Mouse (Mus musculus): Measurements from ENCODE around the gene Mycbp. TPM values are rescaled to one million over a fixed set of nuclear protein-coding genes. Genes with fewer than 3 reads are reported as not detected.

The Mycbp gene
- total and polyA plus RNA-seq, 2 experiments from 2014 or later, result 7.1 to 40.8 TPM

DNA sequence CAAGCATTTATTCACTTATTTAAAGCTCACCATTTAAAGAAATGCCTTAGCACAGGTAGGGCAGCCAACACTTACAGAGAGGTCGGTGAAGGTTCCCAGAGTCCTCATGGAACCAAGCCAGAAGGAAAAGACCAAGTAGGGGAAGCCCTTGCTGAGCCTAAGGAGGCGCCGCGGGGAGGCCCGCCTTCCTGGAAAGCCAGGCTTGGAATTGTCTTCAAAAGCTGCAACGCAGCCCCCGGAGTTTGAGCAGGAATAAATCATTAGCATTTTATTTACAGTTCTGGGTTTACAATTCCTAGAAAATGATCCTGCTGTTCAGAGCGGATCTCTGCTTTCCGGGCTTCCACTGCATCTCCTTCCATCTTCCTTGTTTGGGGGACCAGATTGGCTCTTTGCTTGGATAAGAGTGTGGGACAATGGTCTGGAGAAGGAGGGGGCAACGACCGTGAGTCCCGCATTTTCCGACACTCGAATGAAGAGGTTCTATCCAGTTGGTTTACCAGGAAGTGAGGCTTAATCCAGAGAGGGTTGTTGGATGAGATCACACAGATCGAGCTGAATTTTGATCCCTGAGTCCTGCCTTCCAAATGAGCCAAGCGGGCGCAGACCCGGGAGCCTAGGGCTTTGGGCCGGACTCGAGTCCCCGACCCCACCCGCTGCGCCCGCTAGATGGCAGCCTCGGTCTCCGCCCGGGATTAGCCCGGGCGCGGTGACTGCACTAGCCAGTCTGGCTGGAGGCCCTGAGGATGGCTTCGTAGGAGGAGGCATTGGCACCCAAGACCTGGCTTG is 52.3 kb downstream of the Mycbp start:
- Histone ChIP-seq H3K36me3 (ENCODE audit: insufficient read depth) (no peaks in the 10 kb centered on the region), H3K4me2 (ENCODE audit: low read depth) (peak overlapping the region; percentile 42), H3K4me1 (ENCODE audit: insufficient read depth) (0 out of 2 replicates have a peak, but pooled peaks cover 6% of the 10 kb centered on the region), H3K9me3 (ENCODE audit: low read length) (no peaks in the 10 kb centered on the region), H3K9ac (peak overlapping the region; percentile 39), H3K4me3 (ENCODE audit: low read depth, low read length) (peak overlapping the region; percentile 17), H3K27me3 (ENCODE audit: insufficient read depth, low read length) (no peaks in the 10 kb centered on the region; the same call in 1 of the 2 replicates), H3K27ac (ENCODE audit: low read depth, low read length) (no peak overlapping the region)
- peak; percentile 93 for ATAC-seq
- WGBS, result 4% methylated on average over 31 of the region's 31 CpGs
- peak; percentile 88 for TF ChIP-seq CTCF (IDR thresholded peaks at IDR 0.05; ENCODE audit: low read depth)
- DNase-seq, result peak; percentile 90

DNA sequence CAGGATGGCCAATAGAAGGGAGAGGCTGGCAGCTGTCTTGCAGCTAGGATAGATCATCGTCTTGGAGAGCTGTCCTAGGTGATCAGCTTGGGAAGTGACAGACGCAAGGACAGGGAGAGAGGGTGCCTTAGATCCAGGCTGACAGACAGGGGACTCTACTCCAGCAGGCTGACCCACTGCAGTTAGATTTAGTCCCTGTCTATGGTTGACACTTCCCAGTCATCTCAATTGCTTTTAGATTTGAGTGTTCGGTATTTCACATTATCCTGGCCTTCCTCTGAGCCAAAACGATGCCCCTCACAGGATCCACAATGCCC is 52.8 kb downstream of the Mycbp start:
- Histone ChIP-seq H3K27ac (ENCODE audit: low read depth, low read length) (no peak overlapping the region), H3K4me3 (ENCODE audit: low read depth, low read length) (no peak overlapping the region), H3K36me3 (ENCODE audit: insufficient read depth) (no peaks in the 10 kb centered on the region), H3K27me3 (ENCODE audit: insufficient read depth, low read length) (no peaks in the 10 kb centered on the region; the same call in 1 of the 2 replicates), H3K4me1 (ENCODE audit: insufficient read depth) (0 out of 2 replicates have a peak, but pooled peaks cover 6% of the 10 kb centered on the region), H3K4me2 (ENCODE audit: low read depth) (peak overlapping the region; percentile 42), H3K9ac (no peak overlapping the region), H3K9me3 (ENCODE audit: low read length) (no peaks in the 10 kb centered on the region)
- DNase-seq (no peak), ATAC-seq (no peak; the same call in 1 of the 2 replicates)
- no peak for TF ChIP-seq CTCF (IDR thresholded peaks at IDR 0.05; ENCODE audit: low read depth)
- WGBS, result 47% methylated on average over 4 of the region's 4 CpGs

DNA sequence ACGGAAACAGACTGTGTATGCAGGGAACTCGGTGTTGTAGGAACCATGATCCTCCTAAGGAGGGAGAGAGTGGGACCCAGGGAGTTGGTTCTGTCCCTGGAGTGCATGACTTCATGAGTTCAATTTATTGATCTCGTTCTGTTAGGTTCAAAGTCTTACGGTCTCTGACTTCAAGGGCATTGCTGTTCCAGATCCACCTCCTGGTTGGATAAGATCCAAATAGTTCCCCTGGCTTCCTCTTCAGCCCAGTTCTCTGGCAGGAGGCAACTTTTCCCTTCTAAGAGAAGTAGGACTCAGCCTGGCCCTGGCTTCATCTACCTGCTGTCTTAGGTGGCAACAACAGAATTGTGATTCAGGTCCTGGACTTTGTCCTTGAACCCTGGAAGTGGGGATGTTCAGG is 53.3 kb downstream of the Mycbp start:
- Histone ChIP-seq H3K27me3 (ENCODE audit: insufficient read depth, low read length) (no peaks in the 10 kb centered on the region; the same call in 1 of the 2 replicates), H3K4me3 (ENCODE audit: low read depth, low read length) (no peak overlapping the region), H3K9ac (no peak overlapping the region), H3K27ac (ENCODE audit: low read depth, low read length) (no peak overlapping the region), H3K9me3 (ENCODE audit: low read length) (no peaks in the 10 kb centered on the region), H3K4me2 (ENCODE audit: low read depth) (no peak overlapping the region), H3K36me3 (ENCODE audit: insufficient read depth) (no peaks in the 10 kb centered on the region), H3K4me1 (ENCODE audit: insufficient read depth) (0 out of 2 replicates have a peak, but pooled peaks cover 6% of the 10 kb centered on the region)
- TF ChIP-seq CTCF (IDR thresholded peaks at IDR 0.05; ENCODE audit: low read depth), result no peak
- no peak for DNase-seq
- WGBS, result 69% methylated on average over 4 of the region's 4 CpGs
- no peak for ATAC-seq

DNA sequence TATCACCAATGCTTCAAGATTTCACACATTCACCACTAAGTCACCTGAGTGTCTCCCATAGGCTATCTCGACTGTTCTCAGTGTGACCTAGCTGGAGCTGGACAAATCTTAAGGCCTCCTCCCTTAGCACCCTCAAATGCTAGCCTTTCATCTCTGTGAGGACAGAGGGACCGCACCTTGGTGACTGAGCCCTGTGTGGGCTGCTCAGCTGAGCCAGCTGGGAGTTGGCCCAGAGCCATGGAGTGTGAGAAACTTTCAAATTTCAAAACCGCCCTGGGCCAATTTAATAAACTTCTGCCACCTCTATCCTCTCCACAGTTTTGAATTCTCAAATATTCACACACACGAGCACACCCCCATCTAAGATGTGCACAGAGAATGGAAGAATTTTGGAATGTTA is 56.3 kb downstream of the Mycbp start:
- Histone ChIP-seq H3K4me2 (ENCODE audit: low read depth) (no peak overlapping the region), H3K4me3 (ENCODE audit: low read depth, low read length) (no peak overlapping the region), H3K9ac (no peak overlapping the region), H3K27ac (ENCODE audit: low read depth, low read length) (no peak overlapping the region), H3K9me3 (ENCODE audit: low read length) (no peaks in the 10 kb centered on the region), H3K4me1 (ENCODE audit: insufficient read depth) (0 out of 2 replicates have a peak, but pooled peaks cover 6% of the 10 kb centered on the region), H3K27me3 (ENCODE audit: insufficient read depth, low read length) (no peaks in the 10 kb centered on the region; the same call in 1 of the 2 replicates), H3K36me3 (ENCODE audit: insufficient read depth) (no peaks in the 10 kb centered on the region)
- WGBS, result 59% methylated on average over 4 of the region's 4 CpGs
- ATAC-seq, result no peak
- no peak for DNase-seq
- no peak for TF ChIP-seq CTCF (IDR thresholded peaks at IDR 0.05; ENCODE audit: low read depth)

Other genes starting within 250 kb of the Mycbp start
- gene Macf1, start 220.5 kb upstream of the Mycbp start, total RNA-seq (2014; rRNA removed), result 278 and 345 TPM in 2 replicates
- gene Macf1, start 220.5 kb upstream of the Mycbp start, polyA plus RNA-seq (2015; fragmentation: Nextera tagmentation; extraction: Ambion mirVana), result 42.9 and 58.2 TPM in 2 replicates
- 161 and 279 TPM in 2 replicates for gene Ndufs5, start 186.6 kb upstream of the Mycbp start, total RNA-seq (2014; rRNA removed)
- 536 and 634 TPM in 2 replicates for gene Ndufs5, start 186.6 kb upstream of the Mycbp start, polyA plus RNA-seq (2015; fragmentation: Nextera tagmentation; extraction: Ambion mirVana)
- gene Akirin1, start 154.5 kb upstream of the Mycbp start, total RNA-seq (2014; rRNA removed), result 60.7 and 64.1 TPM in 2 replicates
- 65.9 and 69.0 TPM in 2 replicates for gene Akirin1, start 154.5 kb upstream of the Mycbp start, polyA plus RNA-seq (2015; fragmentation: Nextera tagmentation; extraction: Ambion mirVana)
- gene Rhbdl2, start 117.0 kb upstream of the Mycbp start, total RNA-seq (2014; rRNA removed), result 0.48 and 0.54 TPM in 2 replicates
- 0.73 and 0.86 TPM in 2 replicates for gene Rhbdl2, start 117.0 kb upstream of the Mycbp start, polyA plus RNA-seq (2015; fragmentation: Nextera tagmentation; extraction: Ambion mirVana)
- not detected in 2 replicates for gene 4933427I04Rik, start 45.2 kb upstream of the Mycbp start, total RNA-seq (2014; rRNA removed)
- gene 4933427I04Rik, start 45.2 kb upstream of the Mycbp start, polyA plus RNA-seq (2015; fragmentation: Nextera tagmentation; extraction: Ambion mirVana), result 0.09 and 0.11 TPM in 2 replicates
- gene Rragc, start 12.6 kb downstream of the Mycbp start, total RNA-seq (2014; rRNA removed), result 41.8 and 51.9 TPM in 2 replicates
- 32.8 and 42.6 TPM in 2 replicates for gene Rragc, start 12.6 kb downstream of the Mycbp start, polyA plus RNA-seq (2015; fragmentation: Nextera tagmentation; extraction: Ambion mirVana)
- gene 4930535I16Rik, start 13.2 kb downstream of the Mycbp start, total RNA-seq (2014; rRNA removed), result not detected in 2 replicates
- gene 4930535I16Rik, start 13.2 kb downstream of the Mycbp start, polyA plus RNA-seq (2015; fragmentation: Nextera tagmentation; extraction: Ambion mirVana), result not detected in 2 replicates

Measured in forebrain, postnatal 0 days (tissue).